Mouse (Mus musculus): ENCODE measurements around the gene Xxylt1. TPM values are rescaled to one million over a fixed set of nuclear protein-coding genes. Genes with fewer than 3 reads are reported as not detected.

Xxylt1 gene
- total and polyA plus RNA-seq, 3 experiments: 21.5 to 45.7 (median 35.1) TPM

GRCm38 (mm10) chr16:31010443-31010842 is 70.8 kb downstream of the Xxylt1 start:
- H3K4me3 ChIP-seq (replicated peaks in 1 of 3; ENCODE audit: low read depth in 2 of 3, low read length in 2 of 3, poor library complexity in 1 of 3): no peak overlapping the region

DNA sequence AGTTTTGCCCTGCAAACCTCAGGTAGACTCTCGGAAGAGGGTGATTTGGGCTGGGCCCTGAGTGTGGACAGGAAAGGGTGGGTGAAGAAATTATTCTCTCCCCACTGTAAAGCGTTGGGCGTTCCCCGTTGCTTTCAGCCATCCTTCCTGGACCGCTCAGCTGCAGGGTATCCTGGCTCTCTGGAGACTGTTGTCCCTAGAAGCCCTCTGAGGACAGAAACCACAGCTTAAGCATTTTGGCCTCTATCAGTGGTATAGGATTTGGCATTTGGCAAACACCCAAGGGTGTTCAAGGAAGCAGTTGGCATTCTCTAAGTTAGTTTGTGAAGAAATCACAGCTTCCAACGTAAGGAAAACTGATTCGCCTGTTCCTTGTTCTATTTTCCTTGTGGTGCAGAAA is 72.9 kb downstream of the Xxylt1 start:
- H3K4me1 ChIP-seq (ENCODE audit: control insufficient read depth in 1 of 2, insufficient read depth in 2 of 2): peaks cover 32 to 64% of the 10 kb centered on the region in 2 experiments
- H3K27me3 ChIP-seq (replicated peaks): no peaks in the 10 kb centered on the region
- DNase-seq (ENCODE audit: extremely low read depth): no peak
- dilution Hi-C loops (cut with MboI; ENCODE audit: extremely low pct_ligation_motif_present, extremely low pct_unique_long_range_greater_than_20kb, low sequenced_read_pairs) (no loop called here), in situ Hi-C loops (cut with MboI; ENCODE audit: low pct_ligation_motif_present, low pct_unique_long_range_greater_than_20kb, low sequenced_read_pairs) (no loop called here)
- H3K27ac ChIP-seq (ENCODE audit: insufficient read depth, low read depth): no peak overlapping the region
- no peak overlapping the region for H3K4me2 ChIP-seq (ENCODE audit: insufficient read depth, low read depth, poor library complexity, severe bottlenecking)
- no peaks in the 10 kb centered on the region for H3K9me3 ChIP-seq (replicated peaks; ENCODE audit: low read length)
- TF ChIP-seq JUN (IDR thresholded peaks at IDR 0.05; ENCODE audit: insufficient read depth, low read depth, low read length) (no peak), USF2 (conservative IDR thresholded peaks at IDR 0.05; ENCODE audit: low read depth, low read length) (no peak), SMC3 (IDR thresholded peaks at IDR 0.05; ENCODE audit: low read depth, low read length) (no peak), IRF4 (IDR thresholded peaks at IDR 0.05; ENCODE audit: low read depth, low read length) (no peak), POLR2AphosphoS2 (IDR thresholded peaks at IDR 0.05; ENCODE audit: low read depth, low read length) (no peak), EP300 (IDR thresholded peaks at IDR 0.05; ENCODE audit: low read length) (no peak), MAZ (IDR thresholded peaks at IDR 0.05; ENCODE audit: low read depth, low read length) (no peak), GABPA (IDR thresholded peaks at IDR 0.05; ENCODE audit: insufficient replicate concordance, low read depth, low read length) (no peak), MYC (IDR thresholded peaks at IDR 0.05; ENCODE audit: low read depth, low read length) (no peak), MAX (IDR thresholded peaks at IDR 0.05; ENCODE audit: low read length) (no peak), MAFK (IDR thresholded peaks at IDR 0.05; ENCODE audit: insufficient replicate concordance, low read length) (no peak), NELFE (IDR thresholded peaks at IDR 0.05; ENCODE audit: low read depth, low read length) (no peak), ELF1 (IDR thresholded peaks at IDR 0.05; ENCODE audit: low read depth, low read length) (no peak), CTCF (conservative IDR thresholded peaks at IDR 0.05 in 1 of 2, IDR thresholded peaks at IDR 0.05 in 1 of 2; ENCODE audit: low read depth in 2 of 2, low read length in 2 of 2) (no peak), TCF12 (IDR thresholded peaks at IDR 0.05; ENCODE audit: low read depth, low read length) (no peak)
- H3K9ac ChIP-seq (ENCODE audit: insufficient read depth, low read depth): no peak overlapping the region
- H3K36me3 ChIP-seq (replicated peaks in 1 of 2; ENCODE audit: control insufficient read depth in 1 of 2, insufficient read depth in 1 of 2, low read length in 1 of 2): peaks cover 5 to 64% of the 10 kb centered on the region in 2 experiments
- no peak overlapping the region for H3K4me3 ChIP-seq (replicated peaks in 1 of 3; ENCODE audit: low read depth in 2 of 3, low read length in 2 of 3, poor library complexity in 1 of 3)
- H3K79me2 ChIP-seq (replicated peaks; ENCODE audit: control insufficient read depth, extremely low read depth, insufficient read depth, poor library complexity, severe bottlenecking): no peaks in the 10 kb centered on the region

More at GRCm38 (mm10) chr16:31010443-31010842, 70.8 kb downstream of the Xxylt1 start:
- Histone ChIP-seq H3K27me3 (replicated peaks) (no peaks in the 10 kb centered on the region), H3K9me3 (replicated peaks; ENCODE audit: low read length) (no peaks in the 10 kb centered on the region), H3K4me1 (ENCODE audit: control insufficient read depth in 1 of 2, insufficient read depth in 2 of 2) (peaks cover 35 to 64% of the 10 kb centered on the region in 2 experiments), H3K27ac (ENCODE audit: insufficient read depth, low read depth) (no peak overlapping the region), H3K9ac (ENCODE audit: insufficient read depth, low read depth) (no peak overlapping the region), H3K4me2 (ENCODE audit: insufficient read depth, low read depth, poor library complexity, severe bottlenecking) (no peak overlapping the region), H3K79me2 (replicated peaks; ENCODE audit: control insufficient read depth, extremely low read depth, insufficient read depth, poor library complexity, severe bottlenecking) (no peaks in the 10 kb centered on the region), H3K36me3 (replicated peaks in 1 of 2; ENCODE audit: control insufficient read depth in 1 of 2, insufficient read depth in 1 of 2, low read length in 1 of 2) (peaks cover 5 to 54% of the 10 kb centered on the region in 2 experiments)
- TF ChIP-seq POLR2A (IDR thresholded peaks at IDR 0.05; ENCODE audit: low read depth, low read length): no peak
- TF ChIP-seq MAFK (IDR thresholded peaks at IDR 0.05; ENCODE audit: insufficient replicate concordance, low read length): no peak
- no peak for TF ChIP-seq ELF1 (IDR thresholded peaks at IDR 0.05; ENCODE audit: low read depth, low read length)
- no peak for TF ChIP-seq UBTF (IDR thresholded peaks at IDR 0.05; ENCODE audit: low read depth, low read length)
- no peak for TF ChIP-seq ETS1 (conservative IDR thresholded peaks at IDR 0.05; ENCODE audit: low read depth, low read length)
- no peak for TF ChIP-seq BHLHE40 (IDR thresholded peaks at IDR 0.05; ENCODE audit: low read depth, low read length)
- TF ChIP-seq NELFE (IDR thresholded peaks at IDR 0.05; ENCODE audit: low read depth, low read length): no peak
- no peak for TF ChIP-seq ZKSCAN1 (IDR thresholded peaks at IDR 0.05; ENCODE audit: borderline replicate concordance, low read depth, low read length)
- no peak for TF ChIP-seq POLR2AphosphoS2 (IDR thresholded peaks at IDR 0.05; ENCODE audit: low read depth, low read length)
- no peak for TF ChIP-seq HCFC1 (IDR thresholded peaks at IDR 0.05; ENCODE audit: low read depth, low read length)
- TF ChIP-seq RAD21 (IDR thresholded peaks at IDR 0.05; ENCODE audit: low read depth, low read length): no peak
- no peak for TF ChIP-seq KAT2A (IDR thresholded peaks at IDR 0.05; ENCODE audit: insufficient replicate concordance, low read length)
- TF ChIP-seq CHD2 (IDR thresholded peaks at IDR 0.05; ENCODE audit: low read length): no peak
- TF ChIP-seq JUND (conservative IDR thresholded peaks at IDR 0.05; ENCODE audit: low read depth, low read length): no peak
- no peak for TF ChIP-seq MAZ (IDR thresholded peaks at IDR 0.05; ENCODE audit: low read depth, low read length)
- no peak for TF ChIP-seq RCOR1 (conservative IDR thresholded peaks at IDR 0.05; ENCODE audit: low read depth, low read length)
- no peak for TF ChIP-seq ZNF384 (IDR thresholded peaks at IDR 0.05; ENCODE audit: low read depth, low read length)
- peak; percentile 50 for DNase-seq (ENCODE audit: extremely low read depth)
- dilution Hi-C loops (cut with MboI; ENCODE audit: extremely low pct_ligation_motif_present, extremely low pct_unique_long_range_greater_than_20kb, low sequenced_read_pairs): no loop called here
- in situ Hi-C loops (cut with MboI; ENCODE audit: low pct_ligation_motif_present, low pct_unique_long_range_greater_than_20kb, low sequenced_read_pairs): no loop called here
